Mouse (Mus musculus): ENCODE data around the gene Pigu. TPM values are rescaled to one million over a fixed set of nuclear protein-coding genes. Genes with fewer than 3 reads are reported as not detected.

Pigu gene
- total RNA-seq, 2 experiments from 2014 or later: 27.2 to 28.4 TPM

GRCm38 (mm10) chr2:155248718-155249117, 108.5 kb downstream of the Pigu start:
- DNase-seq (ENCODE audit: extremely low spot score in 1 of 2, low spot score in 2 of 2): no peak
- intact Hi-C loops (cut with DNase I): no loop called here
- Histone ChIP-seq H3K27ac (no peak overlapping the region), H3K4me3 (no peak overlapping the region)
- TF ChIP-seq CTCF (IDR thresholded peaks at IDR 0.05): peak; percentile 33

GRCm38 (mm10) chr2:155248206-155248605, 109.0 kb downstream of the Pigu start:
- no peak for TF ChIP-seq CTCF (IDR thresholded peaks at IDR 0.05)
- H3K4me3 ChIP-seq: no peak overlapping the region
- H3K27ac ChIP-seq: no peak overlapping the region
- intact Hi-C loops (cut with DNase I): no loop called here
- DNase-seq (ENCODE audit: extremely low spot score in 1 of 2, low spot score in 2 of 2): no peak

- intact Hi-C loops (cut with DNase I): no loop called here
- no peak for TF ChIP-seq CTCF (IDR thresholded peaks at IDR 0.05)
These were observed 111.0 kb downstream of the Pigu start for GRCm38 (mm10) chr2:155246231-155246630.

GRCm38 (mm10) chr2:155242296-155242855, 114.9 kb downstream of the Pigu start:
- intact Hi-C loops (cut with DNase I): no loop called here
- no peak overlapping the region for H3K4me3 ChIP-seq
- DNase-seq (ENCODE audit: extremely low spot score in 1 of 2, low spot score in 2 of 2): no peak
- TF ChIP-seq CTCF (IDR thresholded peaks at IDR 0.05): no peak
- H3K27ac ChIP-seq: no peak overlapping the region

More at GRCm38 (mm10) chr2:155246231-155246630, 111.0 kb downstream of the Pigu start:
- no peak overlapping the region for H3K4me3 ChIP-seq
- no peak for DNase-seq (ENCODE audit: extremely low spot score in 1 of 2, low spot score in 2 of 2)
- H3K27ac ChIP-seq: no peak overlapping the region

GRCm38 (mm10) chr2:155240915-155241314, 116.3 kb downstream of the Pigu start:
- no peak overlapping the region for H3K27ac ChIP-seq
- peak; percentile 27 for TF ChIP-seq CTCF (IDR thresholded peaks at IDR 0.05)
- intact Hi-C loops (cut with DNase I): no loop called here
- no peak overlapping the region for H3K4me3 ChIP-seq
- no peak for DNase-seq (ENCODE audit: extremely low spot score in 1 of 2, low spot score in 2 of 2)

GRCm38 (mm10) chr2:155237276-155237675, 120.0 kb downstream of the Pigu start:
- no peak for TF ChIP-seq CTCF (IDR thresholded peaks at IDR 0.05)
- DNase-seq (ENCODE audit: extremely low spot score in 1 of 2, low spot score in 2 of 2): no peak
- Histone ChIP-seq H3K4me3 (peak overlapping the region; percentile 82), H3K27ac (peak overlapping the region; percentile 96; the same call in 1 of the 2 replicates)
- intact Hi-C loops (cut with DNase I): loop anchor here (5.0 kb wide), 1 partner anchor 145 kb away; the partner anchor contains the start of gene Trp53inp2

GRCm38 (mm10) chr2:155236362-155236992, 120.8 kb downstream of the Pigu start, which contains the start of gene Dynlrb1:
TSS of gene Dynlrb1 (plus strand) at chr2:155236533.
- DNase-seq (ENCODE audit: extremely low spot score in 1 of 2, low spot score in 2 of 2): peak; percentile 99 to 100
- Histone ChIP-seq H3K27ac (peak within 1 kb of the TSS; percentile 96), H3K4me3 (peak within 1 kb of the TSS; percentile 82)
- intact Hi-C loops (cut with DNase I): loop anchor here (5.0 kb wide), 1 partner anchor 146 kb away; the partner anchor contains the start of gene Trp53inp2
- TF ChIP-seq CTCF (IDR thresholded peaks at IDR 0.05): no peak; the same call in 1 of the 2 replicates

- TF ChIP-seq CTCF (IDR thresholded peaks at IDR 0.05): no peak
- intact Hi-C loops (cut with DNase I): loop anchor here (5.0 kb wide), 1 partner anchor 146 kb away; the partner anchor contains the start of gene Trp53inp2
- H3K4me3 ChIP-seq: peak overlapping the region; percentile 82
These were observed 121.4 kb downstream of the Pigu start for GRCm38 (mm10) chr2:155235746-155236361.

More at GRCm38 (mm10) chr2:155235746-155236361, 121.4 kb downstream of the Pigu start:
- DNase-seq (ENCODE audit: extremely low spot score in 1 of 2, low spot score in 2 of 2): no peak
- peak overlapping the region; percentile 96 for H3K27ac ChIP-seq

Small RNAs within 50 kb of the gene (microRNA-seq; reads per million reads assigned to microRNA genes)
- gene Mir695: 0 reads per million in 2 experiments

Other genes with a start within 250 kb of the Pigu start
- gene Itch, start 223.9 kb downstream of the Pigu start, total RNA-seq (2021): 10 to 100 TPM; 50.8 to 53.9 TPM
- gene Dynlrb1, start 120.9 kb downstream of the Pigu start, total RNA-seq (2021): 100 to 1,000 TPM; 294 to 305 TPM
- gene Map1lc3a, start 81.1 kb downstream of the Pigu start, total RNA-seq (2021): 100 to 1,000 TPM; 313 to 317 TPM
- gene Trp53inp2, start 23.6 kb upstream of the Pigu start, total RNA-seq (2021): 100 to 1,000 TPM; 135 to 147 TPM
- gene Ncoa6, start 116.5 kb upstream of the Pigu start, total RNA-seq (2021): 10 to 100 TPM; 63.2 to 68.7 TPM
- 10 to 100 TPM; 56.2 to 61.6 TPM for gene Acss2, start 160.5 kb upstream of the Pigu start, total RNA-seq (2021)
- 100 to 1,000 TPM; 124 to 126 TPM for gene Ggt7, start 160.8 kb upstream of the Pigu start, total RNA-seq (2021)
- gene Gss, start 235.4 kb upstream of the Pigu start, total RNA-seq (2021): 10 to 100 TPM; 14.8 to 14.9 TPM

All from left cerebral cortex, adult 2 months (tissue).